Mouse (Mus musculus) olfactory bulb, adult 2 months (tissue): Measurements from ENCODE around the gene Mtcl1.

Experiments used
- CTCF ChIP-seq: fragments of 200-500 bp; IDR thresholded peaks from 2 replicates; pipeline ENCODE4 v1.5.1; 2012; ENCODE audit warnings: low read depth, mild to moderate bottlenecking, low read length, moderate library complexity; ENCODE audit not compliant: insufficient read depth
- POLR2A ChIP-seq: fragments of 200-500 bp; IDR thresholded peaks from 2 replicates; pipeline ENCODE4 v1.6.1; 2012; ENCODE audit warnings: mild to moderate bottlenecking, low read depth, low read length, moderate library complexity; ENCODE audit not compliant: insufficient read depth

GRCm38 (mm10) chr17:66289894-66290293, 159.7 kb downstream of the Mtcl1 start:
- TF ChIP-seq POLR2A, result no peak
- TF ChIP-seq CTCF, result no peak
